Mouse (Mus musculus) urinary bladder, postnatal 36 days (tissue): ENCODE results near the gene Tectb.
A peak's percentile ranks its signal among the peaks of the same experiment; 100 is the strongest.

Experiments
- DNase-seq, 2 experiments: peaks; one replicate each; pipeline ENCODE4 v3.0.0; 2022; ENCODE audit warnings: low spot score in 2 of 2, mixed read lengths in 1 of 2

Gene Tectb

DNA sequence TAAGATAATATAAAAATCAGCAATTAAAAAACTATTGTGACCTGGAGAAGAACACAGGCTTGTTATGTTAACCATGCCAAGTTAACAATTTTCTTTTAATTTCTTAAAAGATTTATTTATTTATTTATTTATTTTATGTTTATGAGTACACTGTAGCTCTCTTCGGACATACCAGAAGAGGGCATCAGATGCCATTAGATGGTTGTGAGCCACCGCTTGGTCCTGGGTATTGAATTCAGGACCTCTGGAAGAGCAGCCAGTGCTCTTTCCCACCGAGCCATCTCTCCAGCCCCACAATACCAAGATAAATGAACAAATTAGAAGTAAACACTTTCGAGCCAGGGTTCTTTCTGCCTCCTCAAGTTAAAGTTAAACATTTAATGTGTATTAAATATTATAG lies 28.1 kb downstream of the Tectb start:
- DNase-seq = no peak

DNA sequence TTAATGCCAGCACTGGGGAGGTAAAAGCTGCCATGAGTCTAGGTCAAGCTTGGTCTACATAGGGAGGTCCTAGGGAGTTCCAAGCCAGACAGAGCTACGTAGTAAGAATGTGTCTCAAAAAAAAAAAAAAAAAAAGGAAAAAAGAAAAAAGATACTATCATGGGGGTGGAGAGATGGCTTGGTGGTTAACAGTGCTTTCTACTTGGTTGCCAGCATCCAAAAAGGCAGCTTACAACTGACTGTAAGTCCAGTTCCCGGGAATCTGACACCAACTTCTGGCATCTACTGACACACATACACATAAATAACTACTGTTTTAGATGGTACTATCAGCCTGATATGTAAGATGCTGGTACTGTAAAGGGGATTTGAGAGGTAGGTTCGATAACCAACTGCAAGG lies 28.6 kb downstream of the Tectb start:
- DNase-seq = no peak

DNA sequence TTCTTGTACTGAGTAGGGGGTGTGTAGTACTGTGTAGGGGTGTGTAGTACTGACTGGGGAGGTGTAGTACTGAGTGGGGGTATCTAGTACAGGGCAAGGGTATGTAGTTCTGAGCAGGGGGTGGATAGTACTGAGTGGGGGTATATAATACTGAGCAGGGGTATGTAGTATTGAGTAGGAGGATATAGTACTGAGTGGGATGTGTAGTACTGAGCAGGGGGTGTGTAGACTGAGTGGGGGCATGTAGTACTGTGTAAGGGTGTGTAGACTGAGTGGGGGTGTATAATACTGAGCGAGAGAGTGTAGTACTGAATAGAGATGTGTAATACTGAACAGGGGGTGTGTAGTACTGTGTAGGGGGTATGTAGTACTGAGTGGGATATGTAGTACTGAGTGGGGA lies 31.2 kb downstream of the Tectb start:
- DNase-seq = no peak

DNA sequence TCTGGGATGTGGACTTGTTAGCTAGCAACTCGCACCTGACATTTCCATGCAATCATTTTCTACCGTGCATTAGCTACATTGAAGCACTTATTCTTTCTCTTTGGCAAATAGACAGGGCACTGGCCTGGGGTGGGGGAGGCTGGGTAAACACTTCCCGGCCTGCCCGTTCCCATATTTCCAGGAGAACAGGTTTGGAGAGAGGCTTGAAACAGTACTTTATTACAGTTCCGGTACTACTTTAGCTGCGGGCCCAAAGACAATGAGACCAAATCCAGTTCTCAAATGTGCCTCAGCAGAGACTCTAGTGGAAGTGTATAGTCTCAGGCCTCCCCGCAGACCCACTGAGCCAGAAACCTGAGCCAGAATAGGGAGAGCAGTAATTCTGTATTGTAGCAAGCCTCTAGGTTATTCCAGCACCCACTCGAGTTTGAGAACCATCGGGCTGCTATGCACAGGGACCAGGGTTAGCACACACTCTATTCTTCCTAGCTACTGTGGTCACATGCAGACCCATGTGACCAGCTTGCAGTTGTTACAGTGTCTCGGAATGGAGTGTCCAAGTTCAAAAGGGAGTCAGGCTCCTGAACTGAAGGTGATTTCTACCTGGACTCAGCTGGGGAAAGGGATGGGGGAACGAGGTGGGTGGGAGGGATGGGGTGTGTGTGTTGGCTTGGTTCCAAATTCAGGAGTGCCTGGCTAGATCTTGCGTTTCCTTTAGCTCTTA lies 33.2 kb downstream of the Tectb start:
- peak in 1 of 2 experiments; percentile 46 for DNase-seq

DNA sequence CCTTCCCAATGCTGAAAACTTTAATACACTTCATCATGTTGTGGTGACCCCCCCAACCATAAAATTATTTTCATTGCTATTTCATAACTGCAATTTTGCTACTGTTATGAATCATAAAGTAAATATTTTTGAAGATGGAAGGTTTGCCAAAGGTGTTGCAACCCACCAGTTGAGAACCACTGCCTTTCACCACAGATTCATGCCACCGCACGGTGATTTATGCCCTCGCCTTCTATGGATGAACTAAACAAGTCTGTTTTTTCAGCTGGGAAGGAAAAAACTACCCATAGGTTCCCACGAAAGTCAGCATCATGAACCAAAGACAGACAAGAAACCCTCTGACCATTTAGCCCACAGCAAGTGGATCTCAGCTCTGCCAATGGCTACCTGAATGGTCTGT lies 36.3 kb downstream of the Tectb start:
- peak in 1 of 2 experiments; percentile 47 for DNase-seq

DNA sequence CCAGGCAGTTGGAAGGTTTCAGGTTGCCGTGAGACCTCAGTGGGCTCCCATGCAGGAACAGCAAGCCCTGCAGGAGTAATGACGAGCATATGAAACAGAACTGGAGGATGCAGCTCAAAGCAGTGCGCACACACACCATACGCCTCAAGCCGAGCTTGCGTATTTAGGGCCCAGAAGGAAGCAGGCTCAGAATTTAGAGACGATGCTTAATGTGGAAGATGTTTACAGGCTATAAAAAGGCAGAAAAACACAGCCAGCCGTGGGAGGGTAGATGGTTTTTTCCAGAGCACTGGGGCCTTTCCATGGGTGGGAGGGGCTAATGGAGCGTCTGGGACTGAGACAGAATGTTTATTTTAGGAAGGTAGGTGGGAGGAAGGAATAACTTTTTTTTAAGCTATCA lies 36.8 kb downstream of the Tectb start:
- DNase-seq = no peak

DNA sequence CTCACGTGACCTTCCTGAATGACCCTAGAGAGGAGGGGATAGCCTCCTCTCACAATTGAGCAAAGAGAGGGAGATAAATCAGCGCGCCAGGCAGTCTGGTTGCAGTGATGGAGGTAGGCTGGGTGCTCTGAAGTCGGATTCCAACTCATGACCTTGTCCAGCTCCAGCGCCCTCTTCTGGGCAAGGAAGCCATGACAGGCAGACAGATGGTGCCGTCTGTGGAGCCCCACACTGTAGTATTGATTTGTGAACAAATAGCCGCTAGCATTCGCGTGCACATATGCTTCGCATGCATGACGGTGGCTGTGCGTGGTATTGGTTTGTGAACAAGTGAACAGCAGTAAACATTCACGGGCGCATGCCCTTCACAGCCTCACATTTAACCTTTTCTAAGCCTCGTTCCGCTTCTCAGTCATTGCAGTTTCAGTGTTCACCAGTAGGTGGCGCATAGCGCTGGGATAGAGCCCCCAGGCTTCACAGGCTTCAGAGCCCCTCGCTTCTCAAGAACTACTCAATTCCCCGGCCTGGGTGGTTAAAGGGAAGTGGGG lies 37.7 kb downstream of the Tectb start:
- peak; percentile 75 for DNase-seq

DNA sequence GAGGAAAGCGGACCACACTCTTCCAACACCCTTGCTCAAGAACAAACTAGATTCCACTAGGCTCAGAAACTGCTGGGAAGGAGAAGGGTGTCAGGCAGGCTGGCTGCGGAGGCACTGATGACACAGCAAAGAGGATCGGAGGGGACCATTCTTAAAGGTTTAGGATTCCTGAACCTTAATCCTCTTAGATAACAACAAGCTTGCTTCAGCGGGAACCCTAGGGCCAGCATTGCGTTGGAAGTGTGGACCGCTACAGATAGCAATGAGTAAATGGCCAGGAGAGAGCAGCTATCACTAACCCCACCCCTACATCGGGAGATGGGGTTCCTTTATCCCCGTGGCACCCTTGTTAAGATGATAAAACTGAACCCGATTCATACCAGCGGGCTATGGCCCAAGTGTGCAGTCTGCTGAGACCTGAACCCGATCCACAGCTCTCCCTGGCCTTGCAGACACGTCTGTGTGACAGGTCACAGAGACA lies 38.2 kb downstream of the Tectb start:
- DNase-seq = no peak

DNA sequence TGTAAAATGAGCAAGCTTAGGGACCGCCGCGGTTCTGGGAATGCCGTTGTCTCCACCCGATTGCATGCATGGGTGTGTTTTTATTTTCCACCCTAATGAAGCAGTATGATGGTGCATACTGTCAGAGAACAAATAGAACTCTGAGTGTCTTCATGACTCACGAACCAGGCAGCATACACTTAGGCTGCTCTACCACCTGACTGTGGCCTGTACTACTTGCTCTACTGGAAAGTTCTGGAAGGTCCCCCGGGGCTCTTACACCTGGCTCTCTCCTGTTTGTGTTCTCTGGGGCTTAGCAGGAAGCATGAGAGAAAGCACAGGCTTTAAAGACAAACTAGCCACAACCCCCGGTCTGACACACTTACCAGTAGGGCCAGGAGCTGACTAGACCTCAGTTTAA lies 38.8 kb downstream of the Tectb start:
- peak in 1 of 2 experiments; percentile 43 for DNase-seq

DNA sequence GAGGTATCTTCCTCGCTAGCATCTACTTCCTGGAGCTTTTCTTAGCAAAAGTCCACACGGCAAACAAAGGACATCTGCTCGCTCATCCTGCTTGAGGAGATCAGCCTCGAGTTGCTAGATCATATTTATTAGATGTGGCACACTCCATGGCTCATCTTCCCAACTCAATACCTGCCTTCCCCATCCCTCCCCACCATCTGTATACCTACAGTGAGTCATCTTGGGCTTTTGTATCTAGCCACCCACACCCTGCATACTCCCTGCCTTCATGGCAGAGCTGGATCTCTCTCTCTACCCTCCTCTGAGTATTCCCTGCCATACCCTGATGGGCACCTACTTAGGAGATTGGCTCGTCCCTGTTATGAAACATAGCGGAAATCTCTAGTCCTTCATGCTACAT lies 40.7 kb downstream of the Tectb start:
- no peak for DNase-seq

DNA sequence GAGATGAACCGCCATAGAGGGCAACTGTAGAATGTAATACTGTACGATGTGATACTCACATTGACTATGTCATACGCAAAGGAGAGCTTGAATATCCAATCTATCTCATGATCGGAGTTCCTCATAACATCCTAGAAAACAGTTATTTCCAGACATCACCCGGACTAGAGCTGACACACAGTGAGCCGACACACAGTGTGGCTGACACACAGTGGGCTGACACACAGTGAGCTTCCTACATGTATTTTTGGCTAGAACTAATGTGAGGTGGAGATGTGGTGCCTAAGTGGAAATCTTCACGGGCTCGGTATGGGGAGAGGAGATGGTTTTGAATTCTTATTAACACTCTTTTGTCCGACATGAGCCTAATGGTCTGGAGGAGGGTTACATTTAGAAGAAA lies 41.7 kb downstream of the Tectb start:
- no peak for DNase-seq

DNA sequence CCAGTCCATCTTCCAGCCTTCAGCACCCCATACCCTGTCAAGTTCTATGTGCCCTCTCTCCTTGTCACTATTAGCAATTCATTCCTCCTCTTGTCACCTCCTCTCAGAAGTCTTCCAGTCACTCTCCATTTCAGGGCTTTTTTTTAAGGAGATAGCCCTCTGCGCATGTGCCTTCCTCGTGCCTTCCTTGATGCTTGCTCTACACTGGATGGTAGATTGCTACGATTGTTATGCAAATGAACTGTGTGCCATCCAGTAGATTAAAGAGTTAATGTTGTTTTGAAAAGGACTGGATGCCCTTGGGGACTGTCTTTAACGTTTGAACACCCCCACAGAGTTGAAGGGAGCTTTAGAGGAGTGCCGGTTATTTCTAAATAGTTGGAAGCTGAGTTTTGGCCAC lies 46.1 kb downstream of the Tectb start:
- no peak for DNase-seq

DNA sequence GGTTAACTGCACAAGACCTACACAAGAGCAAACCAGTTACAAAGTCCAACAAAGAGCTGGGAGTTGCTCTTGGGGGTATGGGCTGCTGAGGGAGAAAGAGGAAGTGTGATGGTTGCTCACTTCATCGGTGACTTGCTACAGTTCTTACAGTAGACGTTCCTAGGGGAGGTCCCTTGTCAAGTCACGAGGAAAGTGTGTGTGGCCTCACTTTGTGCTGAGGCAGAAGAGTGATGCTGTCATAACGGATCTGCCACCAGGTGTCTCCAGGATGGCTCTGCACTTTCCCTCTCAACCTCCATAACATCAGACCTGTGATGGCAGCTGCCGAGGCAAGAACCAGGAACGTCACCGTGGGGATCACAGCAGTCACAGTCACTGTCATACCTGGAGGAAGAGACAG lies 46.6 kb downstream of the Tectb start:
- no peak for DNase-seq

DNA sequence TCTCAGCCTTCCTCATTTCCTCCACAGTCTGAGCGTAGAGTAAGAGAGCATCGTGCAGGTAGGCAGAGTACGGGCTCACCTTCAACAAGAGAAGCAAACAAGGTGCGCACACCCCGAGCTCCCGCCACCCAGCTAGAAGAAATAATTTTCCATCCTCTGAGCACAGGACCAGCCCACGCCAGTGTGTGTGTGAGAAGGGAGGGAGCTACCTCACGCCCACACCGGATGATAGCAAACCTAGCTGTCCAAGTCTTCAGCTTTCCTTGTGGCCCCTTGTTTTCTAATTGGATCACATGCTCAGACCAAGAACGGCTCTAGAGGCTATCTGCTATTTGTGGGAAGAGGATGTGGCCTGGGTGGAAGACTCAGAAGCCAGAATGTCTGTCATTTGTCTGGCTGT lies 50.5 kb downstream of the Tectb start:
- DNase-seq = no peak

DNA sequence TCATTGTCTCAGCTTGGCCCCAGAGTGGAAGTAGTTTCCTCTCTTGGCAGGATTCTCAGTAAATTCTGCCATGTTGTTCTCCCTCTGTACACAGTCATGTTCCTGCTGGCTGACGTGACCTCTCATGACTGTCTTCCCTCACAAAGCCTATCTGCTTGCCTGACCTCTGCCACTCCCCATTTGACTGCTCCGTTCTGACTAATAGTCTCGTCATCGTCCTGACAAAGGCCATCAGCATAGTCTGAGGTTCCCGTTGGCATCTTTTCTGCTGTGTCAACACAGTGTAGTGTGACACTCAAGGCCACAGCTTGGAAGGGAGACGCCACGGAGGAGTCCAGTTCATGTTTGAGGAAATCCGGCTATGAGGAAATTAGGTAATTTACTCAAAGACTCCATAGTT lies 51.6 kb downstream of the Tectb start:
- peak in 1 of 2 experiments; percentile 42 for DNase-seq

DNA sequence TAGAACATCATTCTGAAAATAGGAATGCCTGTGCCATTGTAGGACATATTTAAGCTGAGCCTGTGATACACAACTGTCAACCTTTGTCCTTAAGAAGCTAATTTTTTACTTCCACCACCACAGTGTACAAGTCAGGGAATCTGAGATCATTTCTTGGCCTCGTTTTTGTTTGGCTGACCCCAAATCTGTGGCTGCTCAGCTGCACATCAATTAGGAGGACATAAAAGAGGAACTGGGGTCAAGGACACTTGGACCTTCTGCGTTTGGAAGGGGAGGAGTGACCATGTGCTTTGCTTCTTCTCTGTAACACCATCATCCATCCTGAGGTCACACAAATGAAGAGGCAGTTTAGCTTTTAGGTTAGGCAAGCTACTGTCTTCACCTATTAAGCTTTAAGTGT lies 55.5 kb downstream of the Tectb start:
- no peak for DNase-seq

DNA sequence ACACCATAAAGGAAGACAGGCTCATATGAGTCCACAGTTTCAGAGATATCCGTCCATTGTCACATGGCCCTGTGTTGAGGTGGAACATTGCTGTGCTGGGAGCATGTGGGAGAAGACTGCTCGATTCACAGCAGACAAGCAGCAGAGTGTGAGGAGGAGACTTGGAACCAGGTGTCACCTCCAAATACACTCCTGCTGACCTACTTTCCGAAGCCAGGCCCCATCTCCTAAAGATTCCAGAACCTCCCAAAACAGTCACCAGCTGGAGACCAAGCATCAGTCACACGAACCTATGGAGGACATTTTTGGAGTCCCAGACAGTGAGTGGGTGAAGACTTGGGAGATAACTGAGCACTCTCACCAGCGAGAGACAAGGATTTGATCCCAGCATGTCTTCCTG lies 56.0 kb downstream of the Tectb start:
- no peak for DNase-seq

DNA sequence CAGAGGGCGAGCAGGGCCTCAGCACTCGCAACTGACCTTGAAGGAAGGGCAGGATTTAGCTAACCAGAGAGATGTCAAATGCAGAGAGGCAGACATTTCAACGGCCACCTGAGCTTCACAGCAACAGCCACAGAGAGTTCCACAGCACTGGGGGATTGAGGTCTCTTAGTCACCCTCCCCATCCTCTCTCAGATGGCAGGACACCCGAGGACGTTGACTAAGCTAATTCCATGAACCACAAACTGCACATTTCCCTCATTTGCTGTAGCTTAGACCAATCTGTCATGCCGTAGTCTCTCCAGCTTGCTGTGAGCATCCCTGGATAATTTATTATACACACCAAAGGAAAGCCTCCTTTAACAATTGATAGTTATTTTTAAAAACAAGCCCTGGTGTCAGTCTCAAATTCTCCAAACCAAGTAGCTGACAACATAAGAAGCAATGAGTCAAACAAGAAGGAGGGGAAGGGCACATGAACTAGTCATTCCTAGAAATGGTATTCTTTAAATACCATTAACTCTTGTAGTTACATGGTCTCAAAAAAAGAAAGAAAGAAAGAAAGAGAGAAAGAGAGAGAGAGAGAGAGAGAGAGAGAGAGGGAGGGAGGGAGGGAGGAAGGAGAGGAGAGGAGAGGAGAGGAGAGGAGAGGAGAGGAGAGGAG lies 59.4 kb downstream of the Tectb start:
- no peak for DNase-seq

DNA sequence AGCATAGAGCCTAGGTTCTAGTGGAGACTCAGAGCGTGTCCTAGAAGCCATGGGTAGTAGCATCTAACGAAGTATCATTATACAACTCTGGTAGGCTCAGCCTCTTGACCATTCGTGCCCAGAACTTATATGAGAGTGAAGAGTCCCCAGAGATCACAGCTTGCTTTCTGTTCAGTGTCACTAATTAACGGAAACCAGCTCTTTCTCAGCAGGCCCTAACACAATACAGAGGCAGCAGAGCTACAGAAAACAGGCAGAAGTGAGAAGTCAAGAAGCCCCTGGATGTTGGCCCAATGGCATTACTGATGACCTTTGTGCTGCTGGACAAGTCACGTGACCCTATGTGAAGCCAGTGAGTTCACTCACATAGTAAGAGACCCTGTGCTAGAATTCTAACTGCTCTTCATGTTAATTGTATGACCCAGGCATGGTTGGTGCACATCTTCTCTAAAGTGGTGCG lies 60.7 kb downstream of the Tectb start, which contains the start of gene Gucy2g:
Gucy2g (minus strand) TSS at position 51 of the 460 bp plus-strand sequence.
- DNase-seq = no peak

DNA sequence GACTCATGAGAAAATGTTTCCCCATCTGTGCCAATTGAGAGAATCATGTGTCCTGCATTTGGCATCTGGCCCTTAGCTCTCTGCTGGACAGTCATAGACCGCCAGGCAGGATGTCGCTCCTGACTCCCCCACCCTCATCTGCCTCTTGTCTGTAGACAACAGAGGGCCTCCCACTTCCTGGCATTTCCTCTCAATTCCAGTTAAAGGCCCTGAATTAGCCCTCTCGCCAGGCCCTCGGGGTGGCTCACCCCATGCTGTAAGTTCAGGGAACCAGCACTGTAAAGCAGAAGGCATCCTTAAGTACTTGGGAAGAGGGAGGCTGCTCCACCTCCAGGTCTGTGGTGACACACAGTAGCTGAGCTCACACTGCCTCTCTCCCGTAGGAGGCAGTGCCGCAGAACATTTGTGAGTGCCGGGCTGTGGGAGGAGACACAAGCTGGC lies 64.3 kb downstream of the Tectb start:
- peak in 1 of 2 experiments; percentile 39 for DNase-seq
